Mouse (Mus musculus) C2C12 (cell line): ENCODE results near the gene Gm43517. TPM values are rescaled to one million over a fixed set of nuclear protein-coding genes. Genes with fewer than 3 reads are reported as not detected.

Experiments
- H3K27me3 ChIP-seq: one replicate; pipeline ENCODE4 v1.6.1; 2011; ENCODE audit not compliant: control insufficient read depth, insufficient read depth, insufficient read length
- H3K36me3 ChIP-seq: one replicate; pipeline ENCODE4 v1.6.1; 2011; ENCODE audit not compliant: control insufficient read depth, insufficient read depth
- H3K4me3 ChIP-seq: one replicate; pipeline ENCODE4 v1.5.1; 2011; ENCODE audit warnings: mild to moderate bottlenecking, control low read depth; ENCODE audit not compliant: poor library complexity, insufficient read depth, severe bottlenecking
- H3K79me2 ChIP-seq: one replicate; pipeline ENCODE4 v1.6.1; 2011; ENCODE audit not compliant: control insufficient read depth, insufficient read depth
- H3K79me3 ChIP-seq: one replicate; pipeline ENCODE4 v1.6.1; 2011; ENCODE audit warnings: low read depth, control low read depth
- H3ac ChIP-seq: one replicate; pipeline ENCODE3; 2011; ENCODE audit warnings: low read depth; ENCODE audit not compliant: control insufficient read depth, insufficient read length
- CEBPB ChIP-seq: IDR thresholded peaks from one replicate; pipeline ENCODE4 v1.6.1; 2011; ENCODE audit warnings: low read depth, mild to moderate bottlenecking, control low read depth, moderate library complexity
- CTCF ChIP-seq: IDR thresholded peaks from one replicate; pipeline ENCODE4 v1.5.1; 2011; ENCODE audit not compliant: control insufficient read depth, insufficient read depth, insufficient read length
- FOSL1 ChIP-seq: IDR thresholded peaks from one replicate; pipeline ENCODE4 v1.8.0; 2011; ENCODE audit warnings: mild to moderate bottlenecking, low read length; ENCODE audit not compliant: poor library complexity, insufficient read depth, severe bottlenecking
- MAX ChIP-seq: IDR thresholded peaks from one replicate; pipeline ENCODE4 v1.6.1; 2011; ENCODE audit warnings: mild to moderate bottlenecking, control low read depth
- MYOD1 ChIP-seq: IDR thresholded peaks from one replicate; pipeline ENCODE4 v1.6.1; 2011; ENCODE audit warnings: low read depth; ENCODE audit not compliant: control insufficient read depth, insufficient read length
- MYOG ChIP-seq: IDR thresholded peaks from one replicate; pipeline ENCODE4 v1.6.1; 2011; ENCODE audit not compliant: control insufficient read depth, insufficient read length; ENCODE audit errors: extremely low read depth
- USF1 ChIP-seq: IDR thresholded peaks from one replicate; pipeline ENCODE4 v1.6.1; 2011; ENCODE audit warnings: low read depth, mild to moderate bottlenecking, control low read depth, moderate library complexity
- polyA plus RNA-seq: library from polyadenylated mRNA; unstranded; fragments of >200 nt; fragmentation: generic; extraction: Trizol; gene quantifications from one replicate; pipeline ENCODE4 v1.2.1, GENCODE M21; 2012; ENCODE audit warnings: missing spikeins

The Gm43517 gene
- polyA plus RNA-seq, 1 experiment = not detected

DNA sequence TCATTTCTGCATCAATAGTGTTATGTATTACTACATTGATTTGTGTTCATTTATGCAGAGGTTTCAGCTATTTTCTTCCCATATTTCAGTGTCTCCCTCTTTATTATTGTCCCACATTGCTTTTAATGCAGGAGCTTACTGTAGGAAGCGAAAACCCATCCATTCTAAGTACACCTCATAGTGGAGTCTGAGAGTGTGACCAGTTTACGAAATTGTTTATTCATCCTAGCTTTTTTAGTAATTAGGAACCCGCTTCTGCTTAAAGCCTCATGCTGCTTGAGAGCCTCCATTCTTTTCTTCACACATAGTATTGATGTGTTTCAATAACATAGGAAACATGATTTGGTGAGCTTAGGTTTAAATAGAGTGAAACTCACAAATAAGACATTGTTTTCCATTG is 8.7 kb downstream of the Gm43517 start:
- Histone ChIP-seq H3K4me3 (no peak overlapping the region), H3K79me2 (no peaks in the 10 kb centered on the region), H3ac (no peak overlapping the region), H3K36me3 (no peaks in the 10 kb centered on the region), H3K79me3 (no peaks in the 10 kb centered on the region), H3K27me3 (peaks cover 6% of the 10 kb centered on the region)
- no peak for TF ChIP-seq USF1
- no peak for TF ChIP-seq MYOD1
- TF ChIP-seq FOSL1 = no peak
- no peak for TF ChIP-seq CTCF
- no peak for TF ChIP-seq MYOG

- no peaks in the 10 kb centered on the region for H3K79me2 ChIP-seq
- H3K4me3 ChIP-seq = no peak overlapping the region
- H3ac ChIP-seq = no peak overlapping the region
- H3K79me3 ChIP-seq = no peaks in the 10 kb centered on the region
- no peak for TF ChIP-seq USF1
- no peak for TF ChIP-seq FOSL1
- TF ChIP-seq MAX = no peak
- TF ChIP-seq CEBPB = no peak
- no peak for TF ChIP-seq CTCF
- TF ChIP-seq MYOD1 = no peak
- TF ChIP-seq MYOG = no peak
- no peaks in the 10 kb centered on the region for H3K36me3 ChIP-seq
- peaks cover 6% of the 10 kb centered on the region for H3K27me3 ChIP-seq
Observed at GRCm38 (mm10) chr12:49394181-49394580, 9.2 kb downstream of the Gm43517 start.

DNA sequence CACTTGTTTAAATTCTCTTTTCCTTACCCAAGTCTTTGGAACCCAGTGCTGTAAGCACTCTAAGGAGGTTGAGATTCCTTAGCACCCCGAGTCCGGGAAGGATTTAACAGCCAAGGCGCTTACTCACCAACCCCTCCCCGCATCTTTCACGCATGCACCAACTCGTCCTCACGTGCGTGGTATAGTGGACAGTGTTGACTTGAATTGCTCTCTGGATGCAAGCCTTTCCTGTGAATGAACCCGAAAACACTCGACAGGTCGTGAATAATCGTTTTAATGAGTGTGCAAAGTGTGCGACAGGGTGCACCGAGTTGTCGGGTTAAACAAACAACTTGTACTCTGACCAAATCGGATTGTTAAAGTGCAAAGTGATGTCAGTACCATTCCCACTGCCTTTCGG is 9.9 kb downstream of the Gm43517 start:
- H3K27me3 ChIP-seq = peaks cover 6% of the 10 kb centered on the region
- H3K36me3 ChIP-seq = no peaks in the 10 kb centered on the region
- TF ChIP-seq CTCF = no peak
- no peak for TF ChIP-seq FOSL1
- no peak for TF ChIP-seq MYOG
- TF ChIP-seq MYOD1 = no peak
- no peak for TF ChIP-seq USF1
- no peak for TF ChIP-seq MAX
- TF ChIP-seq CEBPB = no peak
- no peaks in the 10 kb centered on the region for H3K79me2 ChIP-seq
- H3ac ChIP-seq = no peak overlapping the region
- H3K4me3 ChIP-seq = no peak overlapping the region
- no peaks in the 10 kb centered on the region for H3K79me3 ChIP-seq

GRCm38 (mm10) chr12:49395969-49396368 is 11.0 kb downstream of the Gm43517 start:
- Histone ChIP-seq H3K36me3 (no peaks in the 10 kb centered on the region), H3ac (no peak overlapping the region), H3K79me3 (no peaks in the 10 kb centered on the region), H3K4me3 (no peak overlapping the region), H3K79me2 (no peaks in the 10 kb centered on the region), H3K27me3 (peaks cover 6% of the 10 kb centered on the region)
- TF ChIP-seq MYOG (no peak), CEBPB (no peak), USF1 (no peak), MAX (no peak), CTCF (no peak), MYOD1 (no peak), FOSL1 (no peak)

DNA sequence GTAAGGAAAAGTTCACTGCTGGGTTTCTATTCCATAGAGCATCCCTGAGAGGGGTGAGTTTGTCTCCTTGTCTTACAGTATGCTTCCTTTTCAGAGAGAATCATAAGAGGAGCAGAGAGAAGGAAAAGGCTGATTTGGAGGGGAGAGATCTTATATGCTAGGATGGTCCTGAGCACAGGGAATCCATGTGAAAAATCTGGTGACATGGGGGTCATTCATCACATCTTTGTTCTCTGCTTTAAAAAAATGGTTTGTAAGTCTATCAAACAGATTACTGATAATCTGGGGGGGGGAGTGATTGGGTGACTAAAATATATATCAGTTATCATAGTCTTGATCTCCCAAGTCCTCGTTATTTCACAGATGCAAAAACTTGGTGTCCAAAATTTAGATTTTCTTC is 11.8 kb downstream of the Gm43517 start:
- no peak overlapping the region for H3ac ChIP-seq
- no peaks in the 10 kb centered on the region for H3K79me3 ChIP-seq
- H3K4me3 ChIP-seq = no peak overlapping the region
- no peaks in the 10 kb centered on the region for H3K27me3 ChIP-seq
- no peaks in the 10 kb centered on the region for H3K36me3 ChIP-seq
- no peaks in the 10 kb centered on the region for H3K79me2 ChIP-seq
- no peak for TF ChIP-seq FOSL1
- no peak for TF ChIP-seq CEBPB
- TF ChIP-seq CTCF = no peak
- TF ChIP-seq MYOD1 = no peak
- no peak for TF ChIP-seq USF1
- no peak for TF ChIP-seq MAX
- no peak for TF ChIP-seq MYOG

DNA sequence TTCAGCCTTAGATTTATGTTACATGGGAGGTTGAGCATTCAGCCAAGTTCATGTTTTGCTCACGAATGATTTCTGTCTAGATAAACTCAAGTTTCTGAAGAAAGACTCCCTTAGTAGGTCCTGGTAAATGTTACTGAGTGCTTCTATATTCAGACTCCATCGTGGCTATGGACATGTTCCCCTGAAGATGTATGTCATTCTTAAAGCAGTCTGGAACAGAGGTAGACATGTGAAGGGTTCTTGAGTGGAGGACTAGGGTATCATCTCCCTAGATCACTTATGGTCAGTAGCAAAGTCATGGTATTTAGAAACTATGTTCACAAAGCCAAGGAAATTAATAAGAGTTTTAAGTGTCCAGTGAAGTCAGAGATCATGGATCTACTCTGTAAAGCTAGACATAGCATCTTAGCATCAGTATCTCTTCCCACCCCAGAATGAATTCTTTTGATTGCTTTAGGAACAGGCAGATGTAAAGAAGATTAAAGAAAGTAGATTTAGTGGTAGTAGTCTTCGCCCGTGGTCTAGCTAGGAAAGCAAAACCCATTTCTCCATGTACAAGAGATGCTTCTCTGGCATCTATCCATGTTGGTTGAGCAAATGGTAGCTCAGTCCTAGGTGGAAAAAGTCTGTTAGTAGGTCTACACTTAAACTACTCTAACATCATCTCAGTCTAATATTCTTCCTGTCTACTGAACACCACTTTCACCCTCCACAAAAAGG is 12.6 kb downstream of the Gm43517 start:
- no peak overlapping the region for H3K4me3 ChIP-seq
- TF ChIP-seq CEBPB (no peak), MYOD1 (no peak), USF1 (no peak), MAX (no peak), FOSL1 (no peak), CTCF (no peak)
- H3ac ChIP-seq = no peak overlapping the region
- H3K27me3 ChIP-seq = no peaks in the 10 kb centered on the region
- no peaks in the 10 kb centered on the region for H3K36me3 ChIP-seq
- H3K79me3 ChIP-seq = no peaks in the 10 kb centered on the region
- no peaks in the 10 kb centered on the region for H3K79me2 ChIP-seq
